Mouse (Mus musculus) CH12.LX (cell line): ENCODE measurements around the gene Nasp.

Source experiments
- CTCF ChIP-seq, 2 experiments: IDR thresholded peaks in 1 of 2; conservative IDR thresholded peaks in 1 of 2; 2 replicates each; pipeline ENCODE4 v1.5.1; 2011 to 2012; ENCODE audit warnings: low read depth in 2 of 2, low read length in 2 of 2, improper control_type of control experiment in 1 of 2, inconsistent platforms in 1 of 2, mild to moderate bottlenecking in 1 of 2, moderate library complexity in 1 of 2
- NELFE ChIP-seq: IDR thresholded peaks from 2 replicates; pipeline ENCODE4 v1.6.1; 2011; ENCODE audit warnings: low read depth, low read length, improper control_type of control experiment
- POLR2A ChIP-seq: IDR thresholded peaks from 2 replicates; pipeline ENCODE4 v1.6.1; 2011; ENCODE audit warnings: low read depth, mild to moderate bottlenecking, improper control_type of control experiment, low read length
- POLR2AphosphoS2 ChIP-seq: IDR thresholded peaks from 2 replicates; pipeline ENCODE4 v1.6.1; 2011; ENCODE audit warnings: low read depth, low read length, improper control_type of control experiment

DNA sequence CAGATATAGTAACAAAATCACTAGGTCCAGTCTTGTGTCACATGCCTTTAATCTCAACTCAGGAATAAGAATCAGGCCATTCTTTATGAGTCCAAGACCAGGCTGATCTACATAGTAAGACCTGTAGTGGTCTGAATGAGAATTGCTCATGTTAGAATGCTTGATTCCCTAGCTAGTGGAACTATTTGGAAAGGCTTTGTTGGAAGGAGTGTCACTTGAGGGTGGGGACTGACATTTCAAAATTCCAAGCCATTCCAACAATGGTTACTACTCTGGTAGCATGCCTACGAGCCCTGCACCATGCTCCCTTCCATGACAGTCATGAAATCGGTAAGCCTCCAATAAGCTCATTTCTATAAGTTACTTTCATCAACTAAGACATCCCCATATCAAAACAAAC is 15.1 kb downstream of the Nasp start:
- TF ChIP-seq POLR2AphosphoS2 = no peak
- TF ChIP-seq CTCF (conservative IDR thresholded peaks at IDR 0.05 in 1 of 2, IDR thresholded peaks at IDR 0.05 in 1 of 2; ENCODE audit: low read depth in 2 of 2, low read length in 2 of 2) = no peak
- no peak for TF ChIP-seq NELFE
- TF ChIP-seq POLR2A = no peak
